In genomic region chr4:136149045-136149379, GRCm38 (mm10) we compare ENCODE assay signal across 8 mouse cellular contexts. TPM values are rescaled to one million over a fixed set of nuclear protein-coding genes. Genes with fewer than 3 reads are reported as not detected.
A peak's percentile ranks its signal among the peaks of the same experiment; 100 is the strongest.
DNase-seq lines count a peak whose midpoint lies in the region; ATAC-seq and TF ChIP-seq lines count a peak whose summit lies in the region.

No protein-coding gene starts in this region.

- no peak for DNase-seq in intestine, embryonic 14.5 days (ENCODE audit: low spot score)
- no peak for DNase-seq in spleen, adult 2 months (ENCODE audit: low read depth in 1 of 2, low spot score in 2 of 2)
- no peak for DNase-seq in spleen, postnatal 10 days (ENCODE audit: low spot score in 2 of 2)
- no peak for DNase-seq in testis, postnatal 10 days (ENCODE audit: low spot score)
- DNase-seq in layer of hippocampus, adult 9-10 months (ENCODE audit: low spot score), result no peak

- H3K4me3 ChIP-seq in intestine, embryonic 14.5 days (ENCODE audit: low read depth, low read length), result no peak overlapping the region
- H3K4me3 ChIP-seq in intestine, postnatal 0 days (ENCODE audit: low read depth, low read length), result no peak overlapping the region
- no peak overlapping the region for H3K4me3 ChIP-seq in spleen, adult 2 months (ENCODE audit: extremely low read depth, insufficient read depth, insufficient read length)
- H3K4me3 ChIP-seq in intestine, embryonic 15.5 days (replicated peaks), result no peak overlapping the region
- H3K4me3 ChIP-seq in stomach, embryonic 14.5 days (ENCODE audit: low read depth, low read length), result no peak overlapping the region

- no peak for TF ChIP-seq CTCF in intestine, postnatal 0 days (IDR thresholded peaks at IDR 0.05; ENCODE audit: low read depth)
- no peak for TF ChIP-seq CTCF in spleen, adult 2 months (IDR thresholded peaks at IDR 0.05; ENCODE audit: extremely low read depth, insufficient read depth, insufficient read length, insufficient replicate concordance)

- ATAC-seq in intestine, embryonic 14.5 days (replicated peaks; ENCODE audit: low FRiP score, low TSS enrichment, low read depth), result no peak
- no peak for ATAC-seq in intestine, postnatal 0 days
- no peak for ATAC-seq in intestine, embryonic 15.5 days
- no peak for ATAC-seq in stomach, embryonic 14.5 days (ENCODE audit: insufficient number of reproducible peaks, insufficient read depth, low FRiP score, low read depth)

- TF ChIP-seq POLR2A in spleen, adult 2 months (IDR thresholded peaks at IDR 0.05; ENCODE audit: low read depth, low read length), result no peak

- H3K27me3 ChIP-seq in intestine, embryonic 14.5 days (replicated peaks; ENCODE audit: control insufficient read depth, insufficient read depth, low read length), result no peaks in the 10 kb centered on the region
- H3K27me3 ChIP-seq in intestine, postnatal 0 days (replicated peaks; ENCODE audit: control insufficient read depth, insufficient read depth, low read length), result no peaks in the 10 kb centered on the region
- H3K27me3 ChIP-seq in spleen, adult 2 months (ENCODE audit: control insufficient read depth, insufficient read depth, low read length), result no peaks in the 10 kb centered on the region
- no peaks in the 10 kb centered on the region for H3K27me3 ChIP-seq in intestine, embryonic 15.5 days (replicated peaks)
- H3K27me3 ChIP-seq in stomach, embryonic 14.5 days (ENCODE audit: control insufficient read depth, insufficient read depth, low read length), result no peaks in the 10 kb centered on the region

- H3K27ac ChIP-seq in intestine, embryonic 14.5 days (ENCODE audit: low read depth), result peak overlapping the region; percentile 97
- H3K27ac ChIP-seq in intestine, postnatal 0 days (ENCODE audit: low read depth, low read length), result no peak overlapping the region; the same call in 1 of the 2 replicates
- peak overlapping the region; percentile 71 for H3K27ac ChIP-seq in spleen, adult 2 months (ENCODE audit: insufficient read depth, low read length)
- H3K27ac ChIP-seq in intestine, embryonic 15.5 days, result peak overlapping the region; percentile 96
- H3K27ac ChIP-seq in stomach, embryonic 14.5 days (ENCODE audit: low read length), result peak overlapping the region; percentile 86; the same call in 1 of the 2 replicates

- peaks cover 28% of the 10 kb centered on the region for H3K4me1 ChIP-seq in intestine, embryonic 14.5 days (replicated peaks; ENCODE audit: control insufficient read depth, insufficient read depth, low read length)
- peaks cover 8% of the 10 kb centered on the region for H3K4me1 ChIP-seq in intestine, postnatal 0 days (replicated peaks; ENCODE audit: control insufficient read depth, insufficient read depth, low read length)
- peaks cover 17% of the 10 kb centered on the region for H3K4me1 ChIP-seq in spleen, adult 2 months (ENCODE audit: control insufficient read depth, insufficient read depth, insufficient read length)
- H3K4me1 ChIP-seq in intestine, embryonic 15.5 days (replicated peaks), result peaks cover 17% of the 10 kb centered on the region
- H3K4me1 ChIP-seq in stomach, embryonic 14.5 days (ENCODE audit: control insufficient read depth, insufficient read depth, low read length), result peaks cover 34% of the 10 kb centered on the region

- no peaks in the 10 kb centered on the region for H3K9me3 ChIP-seq in intestine, embryonic 14.5 days (ENCODE audit: control insufficient read depth, low read length)
- no peaks in the 10 kb centered on the region for H3K9me3 ChIP-seq in intestine, postnatal 0 days (ENCODE audit: control insufficient read depth)
- H3K9me3 ChIP-seq in intestine, embryonic 15.5 days, result no peaks in the 10 kb centered on the region
- no peaks in the 10 kb centered on the region for H3K9me3 ChIP-seq in stomach, embryonic 14.5 days (ENCODE audit: control insufficient read depth, low read depth, low read length)

- H3K9ac ChIP-seq in intestine, embryonic 14.5 days (ENCODE audit: low read length), result no peak overlapping the region
- no peak overlapping the region for H3K9ac ChIP-seq in intestine, postnatal 0 days (ENCODE audit: low read depth, low read length)
- no peak overlapping the region for H3K9ac ChIP-seq in intestine, embryonic 15.5 days
- no peak overlapping the region for H3K9ac ChIP-seq in stomach, embryonic 14.5 days (replicated peaks; ENCODE audit: low read depth, low read length)

- 73% methylated on average over 2 of the region's 2 CpGs for WGBS in intestine, embryonic 14.5 days
- 88% methylated on average over 2 of the region's 2 CpGs for WGBS in intestine, postnatal 0 days
- 95% methylated on average over 2 of the region's 2 CpGs for WGBS in spleen, adult 2 months
- WGBS in intestine, embryonic 15.5 days, result 89% methylated on average over 2 of the region's 2 CpGs
- WGBS in stomach, embryonic 14.5 days, result 81% methylated on average over 2 of the region's 2 CpGs

- H3K4me2 ChIP-seq in intestine, embryonic 14.5 days (ENCODE audit: low read length), result no peak overlapping the region
- H3K4me2 ChIP-seq in intestine, postnatal 0 days (replicated peaks; ENCODE audit: low read depth), result no peak overlapping the region
- H3K4me2 ChIP-seq in intestine, embryonic 15.5 days (replicated peaks), result no peak overlapping the region
- H3K4me2 ChIP-seq in stomach, embryonic 14.5 days (replicated peaks; ENCODE audit: low read depth, low read length), result no peak overlapping the region

- H3K36me3 ChIP-seq in intestine, embryonic 14.5 days (ENCODE audit: control insufficient read depth, insufficient read depth, low read length), result no peaks in the 10 kb centered on the region; the same call in 1 of the 2 replicates
- H3K36me3 ChIP-seq in intestine, postnatal 0 days (ENCODE audit: control insufficient read depth, insufficient read depth), result no peaks in the 10 kb centered on the region
- peaks cover 3% of the 10 kb centered on the region; the same call in 1 of the 2 replicates for H3K36me3 ChIP-seq in spleen, adult 2 months (ENCODE audit: control insufficient read depth, insufficient read depth, low read length)
- no peaks in the 10 kb centered on the region for H3K36me3 ChIP-seq in intestine, embryonic 15.5 days
- H3K36me3 ChIP-seq in stomach, embryonic 14.5 days (ENCODE audit: control insufficient read depth, insufficient read depth, low read length), result peaks cover 3% of the 10 kb centered on the region; the same call in 1 of the 2 replicates

RNA-seq across cellular contexts. Expression of gene Id3, which starts 5.7 kb away (rescaled TPM):
- 325 and 351 TPM in 2 replicates for polyA plus RNA-seq in intestine, embryonic 14.5 days (2014; fragmentation: Nextera tagmentation; extraction: Ambion mirVana)
- polyA plus RNA-seq in intestine, postnatal 0 days (2015; fragmentation: Nextera tagmentation; extraction: Ambion mirVana), result 106 and 118 TPM in 2 replicates
- 138 and 195 TPM in 2 replicates for polyA plus RNA-seq in spleen, adult 2 months (2012; rRNA removed)
- 269 and 285 TPM in 2 replicates for polyA plus RNA-seq in intestine, embryonic 15.5 days (2015; fragmentation: Nextera tagmentation; extraction: Ambion mirVana)
- 384 and 404 TPM in 2 replicates for polyA plus RNA-seq in stomach, embryonic 14.5 days (2014; fragmentation: Nextera tagmentation; extraction: Ambion mirVana)

RNA-seq across cellular contexts. Expression of gene E2f2, which starts 23.2 kb away (rescaled TPM):
- 4.1 and 5.0 TPM in 2 replicates for polyA plus RNA-seq in intestine, embryonic 14.5 days (2014; fragmentation: Nextera tagmentation; extraction: Ambion mirVana)
- polyA plus RNA-seq in intestine, postnatal 0 days (2015; fragmentation: Nextera tagmentation; extraction: Ambion mirVana), result 4.1 and 4.2 TPM in 2 replicates
- polyA plus RNA-seq in spleen, adult 2 months (2012; rRNA removed), result 32.1 and 33.5 TPM in 2 replicates
- polyA plus RNA-seq in intestine, embryonic 15.5 days (2015; fragmentation: Nextera tagmentation; extraction: Ambion mirVana), result 8.1 and 9.8 TPM in 2 replicates
- 3.5 and 4.4 TPM in 2 replicates for polyA plus RNA-seq in stomach, embryonic 14.5 days (2014; fragmentation: Nextera tagmentation; extraction: Ambion mirVana)

RNA-seq across cellular contexts. Expression of gene Asap3, which starts 57.2 kb away (rescaled TPM):
- 4.6 and 4.9 TPM in 2 replicates for polyA plus RNA-seq in intestine, embryonic 14.5 days (2014; fragmentation: Nextera tagmentation; extraction: Ambion mirVana)
- polyA plus RNA-seq in intestine, postnatal 0 days (2015; fragmentation: Nextera tagmentation; extraction: Ambion mirVana), result 0.95 and 1.1 TPM in 2 replicates
- 1.9 and 2.5 TPM in 2 replicates for polyA plus RNA-seq in spleen, adult 2 months (2012; rRNA removed)
- 4.6 and 5.4 TPM in 2 replicates for polyA plus RNA-seq in intestine, embryonic 15.5 days (2015; fragmentation: Nextera tagmentation; extraction: Ambion mirVana)
- 5.1 and 5.6 TPM in 2 replicates for polyA plus RNA-seq in stomach, embryonic 14.5 days (2014; fragmentation: Nextera tagmentation; extraction: Ambion mirVana)
